Mouse (Mus musculus): ENCODE results near the gene Slc4a1ap. TPM values are rescaled to one million over a fixed set of nuclear protein-coding genes. Genes with fewer than 3 reads are reported as not detected.

Slc4a1ap gene
- total RNA-seq, 2 experiments from 2014 or later, result 19.6 to 20.4 TPM

- intact Hi-C loops (cut with DNase I; ENCODE audit: low total_unique reads), result no loop called here
- DNase-seq, result no peak
Observed at GRCm38 (mm10) chr5:31598121-31598520, 71.3 kb downstream of the Slc4a1ap start.

DNA sequence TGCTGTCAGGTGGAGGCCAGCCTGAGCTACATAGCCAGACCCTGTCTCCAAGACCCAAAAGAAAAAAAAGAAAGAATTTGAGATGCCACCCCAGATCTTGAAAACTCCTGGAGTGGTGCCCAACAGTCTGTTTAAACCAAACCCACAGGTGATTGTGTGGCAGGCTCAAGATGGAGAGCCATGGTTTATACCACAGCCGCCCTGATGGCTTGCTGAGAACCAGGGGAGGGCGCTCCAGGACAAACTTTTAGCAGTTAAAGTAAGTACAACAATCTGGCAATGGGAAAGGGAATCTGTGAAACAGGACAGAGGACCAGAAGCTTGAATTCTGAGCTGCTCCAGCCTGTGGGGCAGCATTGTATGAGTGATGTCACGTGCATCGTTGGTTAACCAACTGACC, 71.8 kb downstream of the Slc4a1ap start:
- intact Hi-C loops (cut with DNase I; ENCODE audit: low total_unique reads), result no loop called here
- DNase-seq, result peak; percentile 28

DNA sequence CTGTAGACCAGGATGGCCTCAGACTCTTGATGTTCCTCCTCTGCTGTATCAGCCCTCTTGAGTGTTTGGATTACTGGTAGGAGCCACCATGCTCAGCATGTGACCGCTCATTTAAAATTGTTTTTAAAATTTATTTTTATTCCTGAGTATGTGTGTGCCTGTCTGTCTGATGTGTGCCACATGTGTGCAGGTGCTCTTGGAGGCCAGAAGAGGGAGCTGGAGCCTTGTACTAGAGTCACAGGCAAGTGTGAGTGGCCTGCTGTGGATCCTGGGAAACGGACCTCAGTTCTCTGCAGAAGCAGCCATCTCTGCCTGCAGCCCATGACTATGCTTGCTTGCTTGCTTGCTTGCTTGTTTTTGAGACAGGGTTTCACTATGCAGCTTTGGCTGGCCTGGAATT, 72.4 kb downstream of the Slc4a1ap start:
- DNase-seq, result no peak
- intact Hi-C loops (cut with DNase I; ENCODE audit: low total_unique reads), result no loop called here

DNA sequence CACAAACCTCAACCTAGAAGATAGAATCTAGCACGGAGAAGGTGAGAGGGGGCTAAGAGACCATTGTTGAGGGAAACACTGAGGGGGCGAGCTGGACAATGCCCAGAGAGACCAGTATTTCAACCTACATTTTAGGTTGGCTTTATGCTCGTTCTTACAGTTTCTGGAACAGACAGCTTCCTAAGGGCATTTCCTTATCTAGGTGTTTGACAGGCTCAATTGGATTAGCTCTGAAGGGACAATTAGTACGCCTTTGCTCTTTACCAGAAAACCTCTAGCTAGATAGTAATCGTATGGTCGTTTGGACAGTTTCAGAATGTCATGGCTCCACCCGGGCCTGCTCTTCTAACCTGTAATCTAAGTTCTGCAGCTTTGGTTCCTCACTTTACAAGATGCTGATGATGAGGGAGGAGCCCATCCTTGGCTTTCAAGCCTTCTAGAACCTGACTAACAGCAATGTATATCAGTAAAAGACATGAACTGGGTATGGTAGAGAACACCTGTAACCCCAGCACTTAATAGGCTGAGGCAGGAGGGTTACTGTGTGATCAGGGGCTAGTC, 74.4 kb downstream of the Slc4a1ap start:
- intact Hi-C loops (cut with DNase I; ENCODE audit: low total_unique reads), result no loop called here
- DNase-seq, result no peak

DNA sequence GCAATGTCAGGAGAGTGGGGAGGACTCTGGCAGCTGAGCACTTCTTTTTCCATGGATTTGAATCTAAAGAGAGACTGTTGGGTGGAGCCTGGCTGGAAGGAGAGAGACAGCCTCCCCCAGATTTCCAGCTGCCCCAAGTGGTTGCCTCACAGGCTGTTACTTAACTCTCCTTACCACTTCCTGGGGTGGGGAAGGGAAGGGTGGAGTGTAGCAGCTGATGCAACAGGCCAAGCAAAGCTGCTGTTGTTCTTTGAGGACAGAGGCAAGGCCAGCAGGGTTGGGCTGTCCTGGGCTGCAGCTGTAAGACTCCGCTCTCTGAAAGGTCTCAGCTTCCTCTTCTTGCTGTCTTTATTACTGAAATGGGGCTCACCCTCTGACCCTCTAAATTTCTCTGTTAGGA, 75.6 kb downstream of the Slc4a1ap start:
- DNase-seq, result peak; percentile 78
- intact Hi-C loops (cut with DNase I; ENCODE audit: low total_unique reads), result no loop called here

DNA sequence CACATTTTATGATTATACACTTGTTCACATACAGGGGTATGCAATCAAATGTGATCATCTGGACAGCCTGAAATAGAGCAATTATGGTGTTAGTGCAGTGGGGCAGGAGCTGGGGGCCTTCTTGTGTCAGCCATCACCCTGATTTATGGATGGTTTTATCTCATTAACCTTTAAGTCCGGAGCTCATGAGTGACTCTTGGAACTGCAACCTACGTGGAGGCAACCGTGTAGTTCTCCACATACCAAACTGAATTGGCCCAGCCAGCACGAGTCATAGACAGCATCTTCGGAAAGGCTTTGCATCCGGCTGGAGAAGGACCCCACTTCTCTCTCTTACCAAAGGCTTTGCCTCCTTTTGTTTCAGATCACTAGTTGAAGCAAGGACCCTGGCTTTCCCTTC, 77.0 kb downstream of the Slc4a1ap start:
- DNase-seq, result no peak
- intact Hi-C loops (cut with DNase I; ENCODE audit: low total_unique reads), result no loop called here

GRCm38 (mm10) chr5:31606151-31606550, 79.4 kb downstream of the Slc4a1ap start:
- peak; percentile 72 for DNase-seq
- intact Hi-C loops (cut with DNase I; ENCODE audit: low total_unique reads), result no loop called here

Other genes with a start within 250 kb of the Slc4a1ap start
- 10 to 100 TPM; 19.6 to 21.2 TPM for gene Ift172, start 235.9 kb upstream of the Slc4a1ap start, total RNA-seq (2021)
- gene Fndc4, start 230.9 kb upstream of the Slc4a1ap start, total RNA-seq (2021), result 1 to 10 TPM; 3.5 to 4.9 TPM
- gene Gckr, start 229.6 kb upstream of the Slc4a1ap start, total RNA-seq (2021), result not detected
- gene Zfp512, start 74.6 kb upstream of the Slc4a1ap start, total RNA-seq (2021), result 10 to 100 TPM; 11.2 to 12.1 TPM
- gene 4930548H24Rik, start 41.3 kb upstream of the Slc4a1ap start, total RNA-seq (2021), result not detected
- 10 to 100 TPM; 17.1 to 18.3 TPM for gene Gpn1, start 32.3 kb upstream of the Slc4a1ap start, total RNA-seq (2021)
- 1 to 10 TPM; 9.6 to 10.0 TPM for gene Supt7l, start 812 bp downstream of the Slc4a1ap start, total RNA-seq (2021)
- 100 to 1,000 TPM; 237 TPM for gene Mrpl33, start 69.9 kb downstream of the Slc4a1ap start, total RNA-seq (2021)
- 1 to 10 TPM; 2.1 to 3.3 TPM for gene Rbks, start 170.6 kb downstream of the Slc4a1ap start, total RNA-seq (2021)
- 10 to 100 TPM; 34.7 to 35.7 TPM for gene Babam2, start 170.7 kb downstream of the Slc4a1ap start, total RNA-seq (2021)